Mouse (Mus musculus): ENCODE measurements around the gene Fgfr1op2.

- no peak for TF ChIP-seq CTCF (IDR thresholded peaks at IDR 0.05; ENCODE audit: low read depth, low read length)
- TF ChIP-seq GATA1 (IDR thresholded peaks at IDR 0.05; ENCODE audit: borderline replicate concordance, low read length) = no peak
- TF ChIP-seq TAL1 (conservative IDR thresholded peaks at IDR 0.05; ENCODE audit: low read depth, low read length) = no peak
- TF ChIP-seq POLR2AphosphoS5 (IDR thresholded peaks at IDR 0.05; ENCODE audit: insufficient replicate concordance, low read depth, low read length) = no peak
Measured at GRCm38 (mm10) chr6:146631847-146632246, 54.8 kb downstream of the Fgfr1op2 start.

Measured in G1E (cell line).